In the genomic region with DNA sequence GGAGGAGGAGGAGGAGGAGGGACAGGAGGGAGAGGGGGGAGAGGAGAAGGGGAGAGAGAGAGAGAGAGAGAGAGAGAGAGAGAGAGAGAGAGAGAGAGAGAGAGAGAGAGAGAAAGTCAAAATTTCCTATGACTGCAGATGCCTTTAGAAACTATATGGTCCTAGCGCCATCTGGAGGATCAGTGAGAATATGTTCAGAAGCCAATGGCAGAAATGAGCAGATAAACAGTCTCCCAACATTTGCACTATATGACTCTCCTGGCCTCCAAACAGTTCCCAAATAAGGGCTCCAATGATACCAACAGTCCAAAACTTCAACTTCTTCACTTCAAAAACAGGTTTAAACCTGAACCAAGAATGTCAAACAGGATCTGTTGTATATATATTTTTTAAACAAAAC, we compare ENCODE assay signal across 9 mouse cellular contexts.
DNase-seq lines count a peak whose midpoint lies in the region; ATAC-seq lines count a peak whose summit lies in the region.
"Had no signal": no experiment of that assay in that cellular context is flagged by ENCODE, and none has a peak within 500 bp of the region (broad histone marks: within the 10 kb centered on the region; RNA-seq: fewer than 3 reads in every experiment).

No protein-coding gene starts in this region.

- no peak overlapping the region for H3K27ac ChIP-seq in forebrain, embryonic 16.5 days (ENCODE audit: low read length)
- H3K27ac ChIP-seq: midbrain, embryonic 12.5 days had no signal

- peak; percentile 63; the same call in 1 of the 2 replicates for ATAC-seq in forebrain, embryonic 16.5 days
- no peak for ATAC-seq in activated CD4-positive, CD25-positive, alpha-beta regulatory T cell, adult 4 months

- H3K36me3 ChIP-seq in forebrain, embryonic 16.5 days (ENCODE audit: control insufficient read depth, insufficient read depth), result no peaks in the 10 kb centered on the region
- H3K36me3 ChIP-seq: midbrain, embryonic 12.5 days had no signal

- no peak overlapping the region for H3K4me2 ChIP-seq in forebrain, embryonic 16.5 days (ENCODE audit: low read length)
- H3K4me2 ChIP-seq: midbrain, embryonic 12.5 days had no signal

- peak; percentile 10 to 61 for DNase-seq in heart, adult 18-20 months
- no peak for DNase-seq in heart, adult 11 months
- peak; percentile 60 for DNase-seq in 3T3-L1 (ENCODE audit: low read depth, low spot score)
- peak; percentile 3 to 51 for DNase-seq in adrenal gland, postnatal 36 days
- peak; percentile 49 for DNase-seq in left cerebral cortex, postnatal 4 days
- DNase-seq in B cell, adult 2 months, result no peak

- intact Hi-C loops in left cerebral cortex, postnatal 4 days (cut with DNase I), result loop anchor here (2.0 to 5.0 kb wide), 3 partner anchors 494 to 930 kb away; no protein-coding TSS in a partner anchor

- H3K4me1 ChIP-seq in forebrain, embryonic 16.5 days (replicated peaks; ENCODE audit: control insufficient read depth, insufficient read depth, low read length), result no peaks in the 10 kb centered on the region
- H3K4me1 ChIP-seq: midbrain, embryonic 12.5 days had no signal

- no peaks in the 10 kb centered on the region for H3K27me3 ChIP-seq in forebrain, embryonic 16.5 days (replicated peaks; ENCODE audit: control insufficient read depth, insufficient read depth, low read length)
- H3K27me3 ChIP-seq: midbrain, embryonic 12.5 days had no signal

- H3K9me3 ChIP-seq in forebrain, embryonic 16.5 days (ENCODE audit: control insufficient read depth, low read length), result no peaks in the 10 kb centered on the region
- H3K9me3 ChIP-seq: midbrain, embryonic 12.5 days had no signal

- no peak overlapping the region for H3K9ac ChIP-seq in forebrain, embryonic 16.5 days (replicated peaks; ENCODE audit: low read depth, low read length)
- H3K9ac ChIP-seq: midbrain, embryonic 12.5 days had no signal

- H3K4me3 ChIP-seq in forebrain, embryonic 16.5 days (replicated peaks; ENCODE audit: low read length), result no peak overlapping the region
- H3K4me3 ChIP-seq: midbrain, embryonic 12.5 days had no signal

- WGBS in forebrain, embryonic 16.5 days, result 0% methylated on average over 1 of the region's 1 CpGs

Comparison
In these comparisons a context has a peak if more than half of its experiments do, and no peak if none do; other contexts are left out.
1. DNase-seq: peak in heart, adult 18-20 months (2 of 2), 3T3-L1 (single experiment), adrenal gland, postnatal 36 days (2 of 2) and left cerebral cortex, postnatal 4 days (single experiment); none in heart, adult 11 months (single experiment) and B cell, adult 2 months (0 of 2).